In genomic region chr9:27634901-27635300, GRCm38 (mm10) we compare ENCODE assay signal across 17 mouse cellular contexts.
DNase-seq lines count a peak whose midpoint lies in the region; TF ChIP-seq lines count a peak whose summit lies in the region.
"Had no signal": no experiment of that assay in that cellular context is flagged by ENCODE, and none has a peak within 500 bp of the region (broad histone marks: within the 10 kb centered on the region; RNA-seq: fewer than 3 reads in every experiment).

No protein-coding gene starts in this region.

- peak; percentile 27 to 33 for DNase-seq in frontal cortex, adult 2 months (ENCODE audit: extremely low spot score in 1 of 2, low spot score in 1 of 2)
- no peak for DNase-seq in frontal cortex, postnatal 10 days (ENCODE audit: low spot score in 2 of 2)
- peak; percentile 16 for DNase-seq in left cerebral cortex, adult 11 months (ENCODE audit: low spot score)
- no peak for DNase-seq in left cerebral cortex, adult 18-20 months (ENCODE audit: low spot score in 2 of 2)
- DNase-seq in brain, embryonic 14.5 days (ENCODE audit: low read depth): peak; percentile 20
- DNase-seq in telencephalon, adult 2 months (ENCODE audit: low read depth, low spot score): peak; percentile 52
- DNase-seq: adrenal gland, postnatal 25 days; B cell, adult 2 months; cerebellum, adult 8-10 months; cerebellum, postnatal 25 days; gastrocnemius, postnatal 10 days; heart, postnatal 14 days; kidney, adult 18-20 months; kidney, postnatal 25 days; liver, embryonic 13.5 days; lung, adult 18-20 months; lung, postnatal 4 days had no signal

- TF ChIP-seq CTCF in brain, embryonic 14.5 days (IDR thresholded peaks at IDR 0.05; ENCODE audit: borderline replicate concordance, extremely low read depth, insufficient read depth, insufficient read length): no peak

- no peak for TF ChIP-seq POLR2A in brain, embryonic 14.5 days (IDR thresholded peaks at IDR 0.05; ENCODE audit: borderline replicate concordance, extremely low read depth, insufficient read depth, insufficient read length, poor library complexity, severe bottlenecking)

Comparison
In these comparisons a context has a peak if more than half of its experiments do, and no peak if none do; other contexts are left out.
1. DNase-seq: peak in frontal cortex, adult 2 months (2 of 2), left cerebral cortex, adult 11 months (single experiment), brain, embryonic 14.5 days (single experiment) and telencephalon, adult 2 months (single experiment); none in frontal cortex, postnatal 10 days (0 of 2) and left cerebral cortex, adult 18-20 months (0 of 2).